Mouse (Mus musculus): ENCODE results near the gene Fabp2. TPM values are rescaled to one million over a fixed set of nuclear protein-coding genes. Genes with fewer than 3 reads are reported as not detected.

Fabp2 gene
- not detected for total RNA-seq (2021)
- long read RNA-seq, experiment 1 = 0 reads
- long read RNA-seq, experiment 2 = 0 reads

- DNase-seq = no peak
- intact Hi-C loops (cut with DNase I) = no loop called here
Measured at GRCm38 (mm10) chr3:122894772-122895171, at the start of gene Fabp2. Gene Fabp2 (plus strand): TSS chr3:122895072.

DNA sequence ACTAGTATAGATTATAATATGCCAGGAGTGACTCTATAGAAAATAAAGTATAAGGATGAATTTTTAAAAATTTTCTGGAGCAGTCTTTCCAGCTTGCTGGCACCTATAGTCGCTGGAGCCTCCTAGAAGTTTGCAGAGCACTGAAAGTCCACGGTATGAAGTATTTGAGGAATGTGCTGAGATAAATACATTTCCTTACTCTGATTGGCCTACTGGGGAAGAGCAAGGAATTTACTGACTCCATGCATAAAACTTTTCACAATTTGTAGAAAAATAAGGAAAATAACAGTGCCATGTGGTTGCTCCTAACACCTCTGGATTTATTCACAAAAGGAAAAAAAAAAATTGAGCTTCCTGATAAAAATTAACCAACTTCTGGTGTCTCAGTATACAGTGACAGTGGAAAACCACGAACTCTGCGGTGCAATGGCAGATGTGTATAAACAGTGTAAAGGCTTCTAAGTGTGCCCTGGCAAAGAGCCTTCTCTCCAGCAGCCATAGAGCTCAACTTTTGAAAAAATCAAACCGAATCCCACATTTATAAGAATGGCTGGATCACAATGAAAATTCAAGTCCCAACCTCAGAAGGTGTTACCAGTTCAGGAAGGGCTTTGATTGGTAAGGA is 46.4 kb upstream of the Fabp2 start:
- intact Hi-C loops (cut with DNase I) = no loop called here
- no peak for DNase-seq

- intact Hi-C loops (cut with DNase I) = no loop called here
Measured at GRCm38 (mm10) chr3:122855149-122855548, 39.7 kb upstream of the Fabp2 start.

DNA sequence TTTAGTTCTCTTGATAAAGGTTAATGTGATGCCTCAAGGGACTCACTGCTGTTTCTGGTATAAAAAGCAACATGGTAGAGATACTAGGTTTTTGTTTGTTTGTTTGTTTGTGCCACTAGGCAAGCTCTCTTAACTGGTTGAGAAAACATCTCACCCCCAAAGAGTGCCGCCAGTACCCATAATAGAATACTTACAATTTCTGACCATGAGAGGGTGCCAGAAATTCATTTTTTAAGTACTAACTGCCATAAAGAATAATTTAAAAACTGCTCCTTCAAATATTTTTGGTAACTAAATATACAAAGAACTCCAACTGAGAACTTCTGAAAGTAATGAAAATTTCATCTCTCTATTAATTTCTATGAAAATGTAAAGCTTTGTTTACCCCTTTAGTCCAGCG is 35.0 kb upstream of the Fabp2 start:
- intact Hi-C loops (cut with DNase I) = no loop called here
- DNase-seq = no peak

More at GRCm38 (mm10) chr3:122855149-122855548, 39.7 kb upstream of the Fabp2 start:
- no peak for DNase-seq

DNA sequence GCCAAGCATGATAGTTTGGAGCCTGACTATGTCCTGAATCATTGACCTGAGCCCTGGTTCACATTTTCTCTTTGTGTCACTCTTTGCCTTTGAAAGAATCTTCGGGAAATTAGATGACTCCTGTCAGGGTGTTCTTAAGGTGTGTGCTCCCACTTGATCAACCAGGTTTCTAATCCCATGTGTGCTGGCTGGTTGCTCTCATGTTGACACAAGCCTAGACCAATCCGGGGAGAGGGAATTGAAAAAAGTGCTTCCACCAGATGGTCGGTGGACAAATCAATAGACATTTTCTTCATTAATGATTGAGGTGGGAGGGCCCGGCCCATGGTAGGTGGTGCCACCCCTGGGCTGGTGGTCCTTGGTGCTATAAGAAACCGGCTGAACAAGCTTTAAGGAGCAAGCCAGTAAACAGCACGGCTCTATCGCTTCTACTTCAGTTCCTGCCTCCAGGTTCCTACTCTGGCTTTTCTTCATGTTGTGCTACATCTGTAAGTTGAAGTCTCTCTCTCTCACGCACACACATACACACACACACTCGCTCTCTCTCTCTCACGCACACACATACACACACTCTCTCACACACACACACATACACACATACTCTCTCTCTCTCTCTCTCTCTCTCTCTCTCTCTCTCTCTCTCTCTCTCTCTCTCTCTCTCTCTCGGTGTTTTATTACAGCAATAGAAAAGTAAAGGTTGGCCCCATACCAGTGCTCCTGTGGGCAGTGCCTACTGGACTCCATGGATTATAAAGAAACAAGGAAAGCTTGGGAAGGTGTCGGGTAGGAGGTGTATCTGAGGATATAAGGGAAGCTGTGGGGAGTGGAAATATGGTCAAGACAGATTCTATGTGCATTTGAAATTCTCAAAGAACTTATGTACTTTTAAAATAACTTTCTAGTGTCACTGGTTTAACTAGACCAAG is 34.0 kb upstream of the Fabp2 start:
- intact Hi-C loops (cut with DNase I) = no loop called here
- DNase-seq = no peak

DNA sequence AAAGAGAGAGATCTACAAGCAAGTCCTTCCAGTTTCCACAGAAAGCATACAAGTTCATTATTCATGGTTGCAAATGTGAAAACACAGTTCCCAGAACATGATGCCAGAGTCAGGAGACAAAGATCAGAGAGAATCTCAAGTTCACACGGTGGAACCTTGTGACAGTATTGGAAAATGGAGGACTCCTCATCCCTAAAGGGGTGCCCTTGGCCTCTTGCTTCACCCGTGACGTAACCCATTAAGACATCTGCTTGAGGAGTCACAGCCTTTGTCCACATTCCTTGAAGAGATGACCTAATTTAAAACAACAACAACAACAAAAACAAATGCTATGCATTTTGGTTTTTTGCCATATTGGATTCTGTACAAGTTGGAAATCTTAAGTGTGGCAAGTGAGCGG is 29.8 kb upstream of the Fabp2 start:
- no peak for DNase-seq
- intact Hi-C loops (cut with DNase I) = no loop called here

- no peak for DNase-seq
- intact Hi-C loops (cut with DNase I) = no loop called here
Measured at GRCm38 (mm10) chr3:122868270-122868669, 26.6 kb upstream of the Fabp2 start.

- intact Hi-C loops (cut with DNase I) = no loop called here
- DNase-seq = no peak
Measured at GRCm38 (mm10) chr3:122871596-122871995, 23.3 kb upstream of the Fabp2 start.

DNA sequence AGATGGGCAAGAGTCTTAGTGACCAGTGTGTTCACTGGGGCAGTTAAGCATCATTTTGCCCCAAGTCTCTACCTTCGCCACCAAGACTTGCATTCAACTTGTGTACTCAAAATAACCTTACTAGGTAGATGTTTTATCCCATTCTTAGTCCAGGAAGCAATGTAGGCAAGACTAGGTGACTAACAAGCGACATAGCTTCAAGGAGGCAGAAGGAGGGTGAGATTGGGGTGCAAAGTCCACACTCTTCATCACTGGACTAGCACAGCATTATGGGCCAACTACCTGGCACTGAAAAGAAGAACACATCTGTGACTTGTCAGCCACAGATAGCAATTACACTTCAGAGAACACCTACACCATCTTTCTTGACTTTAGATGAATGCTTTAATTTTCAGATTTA is 18.0 kb upstream of the Fabp2 start:
- intact Hi-C loops (cut with DNase I) = no loop called here
- no peak for DNase-seq

DNA sequence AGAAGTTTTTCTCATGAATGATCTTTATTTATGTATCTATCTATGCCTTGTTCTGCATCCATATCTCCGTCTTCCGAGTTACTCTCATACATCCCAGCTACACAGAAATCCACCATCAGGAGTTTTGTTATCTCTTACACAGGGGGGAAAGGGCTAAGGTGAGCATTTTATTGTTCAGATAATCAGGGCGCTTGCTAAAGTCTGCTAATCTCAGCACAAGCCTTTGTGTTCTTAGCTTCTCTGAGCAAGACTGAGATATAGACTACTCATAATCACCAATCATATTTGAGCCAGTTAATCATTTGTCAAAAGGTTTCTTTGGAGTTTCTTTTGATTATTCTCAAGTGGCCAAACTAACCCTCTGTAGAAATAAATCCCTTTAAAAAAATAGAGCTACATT is 17.3 kb upstream of the Fabp2 start:
- intact Hi-C loops (cut with DNase I) = no loop called here
- DNase-seq = no peak

GRCm38 (mm10) chr3:122878705-122879315 is 16.1 kb upstream of the Fabp2 start:
- no peak for DNase-seq
- intact Hi-C loops (cut with DNase I) = no loop called here

DNA sequence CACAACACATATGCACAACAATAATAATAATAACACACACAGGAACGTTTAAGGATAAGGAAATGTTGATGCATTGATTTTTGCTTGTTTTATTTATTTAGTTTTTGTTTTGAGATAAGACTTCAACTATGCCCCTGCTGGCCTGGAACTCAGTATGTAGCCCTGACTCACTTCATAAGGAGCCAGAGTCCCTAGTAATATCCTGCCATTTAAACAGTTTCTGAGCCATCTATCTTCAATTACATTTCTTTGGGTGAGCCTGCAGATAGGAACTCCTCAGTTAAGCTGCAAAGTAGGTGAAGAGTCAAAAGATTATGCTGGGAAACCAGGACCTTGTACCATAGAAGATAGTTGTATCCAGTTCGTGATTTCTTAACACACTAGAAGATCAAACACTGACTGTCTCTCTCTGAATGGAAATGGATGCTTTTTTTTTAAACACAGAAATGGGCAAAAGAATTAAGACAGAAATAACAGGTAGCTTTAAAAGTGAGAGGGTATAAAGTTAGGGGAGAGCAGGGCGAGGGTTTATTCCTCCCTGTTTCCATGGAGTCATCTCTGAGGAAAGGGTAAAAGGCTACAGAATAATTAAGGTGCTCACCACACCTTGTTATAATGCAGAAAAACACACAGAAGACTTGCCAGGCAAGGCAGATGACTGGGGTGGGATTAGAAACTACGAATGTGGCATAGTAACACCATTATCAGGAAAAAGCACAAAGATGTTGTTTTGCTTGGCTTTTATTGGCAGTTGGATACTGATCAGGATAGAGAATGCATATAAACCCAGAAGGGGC is 7.2 kb upstream of the Fabp2 start:
- intact Hi-C loops (cut with DNase I) = no loop called here
- no peak for DNase-seq

DNA sequence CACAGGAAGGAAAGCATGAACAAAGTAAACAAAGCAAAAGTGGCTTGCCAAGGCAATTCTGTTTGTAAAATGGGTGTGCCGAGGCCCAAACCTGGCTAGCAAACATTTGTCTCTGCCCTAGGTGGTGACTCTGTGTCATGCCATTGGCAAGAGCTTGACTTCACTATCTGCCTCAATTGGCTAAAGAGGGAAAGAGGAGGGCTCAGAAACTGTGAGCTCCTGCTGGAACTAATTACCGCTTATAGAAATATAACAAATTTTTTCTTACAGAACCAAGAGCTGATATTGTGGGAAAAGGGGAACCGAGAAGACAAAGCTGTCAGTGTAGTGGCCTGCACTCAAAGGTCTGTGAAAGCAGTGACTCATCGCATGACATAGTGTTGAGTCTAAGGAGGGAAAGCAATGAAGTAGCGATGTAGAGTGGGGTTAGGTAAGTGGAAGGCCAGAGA is 6.5 kb upstream of the Fabp2 start:
- intact Hi-C loops (cut with DNase I) = no loop called here
- no peak for DNase-seq

GRCm38 (mm10) chr3:122895189-122895731 is 388 bp downstream of the Fabp2 start:
- no peak for DNase-seq
- intact Hi-C loops (cut with DNase I) = no loop called here

DNA sequence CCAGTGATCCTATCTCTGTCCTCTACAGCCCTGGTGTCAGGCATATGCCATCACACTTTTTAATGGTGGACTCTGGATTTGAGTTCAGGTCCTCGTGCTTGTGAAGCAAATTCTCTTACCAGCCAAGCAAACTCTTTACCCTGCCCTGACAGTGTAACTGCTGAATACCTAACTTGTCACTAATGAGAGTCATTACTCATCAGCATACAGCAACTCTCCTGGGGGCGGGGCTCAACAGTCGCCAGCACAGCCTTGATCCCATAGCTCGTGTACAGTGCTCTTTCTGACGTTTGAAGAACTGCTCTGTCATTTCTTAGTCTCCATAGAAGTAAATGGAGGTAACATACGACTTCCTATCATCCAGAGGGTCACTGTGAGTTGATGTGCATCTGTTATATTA is 3.4 kb downstream of the Fabp2 start:
- no peak for DNase-seq
- intact Hi-C loops (cut with DNase I) = no loop called here

- no peak for DNase-seq
- intact Hi-C loops (cut with DNase I) = loop anchor here (2.0 to 10.0 kb wide), 3 partner anchors 169 to 599 kb away; no protein-coding TSS in a partner anchor
Measured at GRCm38 (mm10) chr3:122903746-122904433, 9.0 kb downstream of the Fabp2 start.

GRCm38 (mm10) chr3:122907841-122908240 is 13.0 kb downstream of the Fabp2 start:
- intact Hi-C loops (cut with DNase I) = loop anchor here (10.0 kb wide), 2 partner anchors 173 to 603 kb away; no protein-coding TSS in a partner anchor
- DNase-seq = no peak

DNA sequence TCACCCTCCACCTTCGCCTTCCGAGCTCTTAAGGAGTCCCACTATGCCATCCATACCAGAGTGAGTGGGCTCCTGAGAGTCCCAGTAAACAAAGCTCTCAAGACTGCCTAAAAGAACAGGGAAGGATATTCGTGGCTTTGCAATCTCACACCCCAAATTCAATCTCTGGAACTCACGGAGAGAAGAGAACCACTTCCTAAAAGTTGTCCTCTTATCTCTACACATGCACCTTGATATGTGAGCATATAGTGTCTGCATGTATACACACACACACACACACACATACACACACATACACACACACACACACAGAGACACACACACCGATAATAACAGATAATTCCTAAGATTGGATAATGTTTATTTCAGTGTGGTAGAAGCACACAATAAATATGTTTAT is 20.6 kb downstream of the Fabp2 start:
- intact Hi-C loops (cut with DNase I) = no loop called here
- DNase-seq = no peak

DNA sequence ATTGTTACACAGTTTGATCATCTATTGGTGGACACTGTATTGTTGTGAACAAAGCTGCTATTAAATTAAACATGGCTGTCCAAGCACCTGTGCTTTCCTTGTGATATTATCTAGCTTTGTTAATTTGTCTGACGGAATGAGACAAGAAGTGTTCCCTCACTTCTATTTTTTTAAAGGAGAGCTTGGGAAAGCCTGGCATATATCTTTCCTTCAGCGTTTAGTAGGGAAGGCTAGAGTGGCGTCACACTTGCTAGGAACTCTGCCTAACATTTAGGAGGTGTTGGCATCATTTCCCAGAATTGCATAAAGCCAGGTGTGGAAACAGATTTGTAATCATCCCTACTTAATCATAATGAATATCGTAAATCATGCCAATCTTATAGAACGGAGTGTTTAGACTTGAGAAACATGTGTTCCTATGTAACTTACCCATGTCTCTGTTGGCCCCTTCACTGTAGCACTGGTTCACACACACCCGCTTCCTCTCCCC is 21.4 kb downstream of the Fabp2 start:
- no peak for DNase-seq
- intact Hi-C loops (cut with DNase I) = no loop called here

Data from gastrocnemius, postnatal 36 days (tissue).